Mouse (Mus musculus) midbrain, postnatal 0 days (tissue): ENCODE data around the gene Vmn1r127. TPM values are rescaled to one million over a fixed set of nuclear protein-coding genes. Genes with fewer than 3 reads are reported as not detected.
"Not testable (repeated sequence)": the region's sequence is repeated elsewhere in the genome, so short reads cannot be mapped to it uniquely, and the experiment has no call there.

Source experiments
- ATAC-seq: fragments of 200-750 bp; cut with Nextera tagmentation; 2 replicates; pipeline ENCODE4 v1.8.0; 2017; ENCODE audit warnings: moderate number of reproducible peaks, mild to moderate bottlenecking, moderate TSS enrichment, moderate library complexity; ENCODE audit not compliant: low FRiP score
- DNase-seq: peaks from one replicate; pipeline ENCODE4 v3.0.0-alpha.2; 2015; ENCODE audit warnings: low spot score
- H3K27ac ChIP-seq: fragments of 300-500 bp; sonication (generic); 2 replicates; pipeline ENCODE4 v1.5.1; 2014; ENCODE audit warnings: low read depth, mild to moderate bottlenecking, low read length, mixed read lengths
- H3K27me3 ChIP-seq: fragments of 300-500 bp; sonication (generic); 2 replicates; pipeline ENCODE4 v1.6.1; 2014; ENCODE audit warnings: low read length, control low read depth, mixed read lengths; ENCODE audit not compliant: insufficient read depth
- H3K36me3 ChIP-seq: fragments of 300-500 bp; sonication (generic); 2 replicates; pipeline ENCODE4 v1.6.1; 2014; ENCODE audit warnings: low read length, control low read depth, mixed read lengths; ENCODE audit not compliant: insufficient read depth
- H3K4me1 ChIP-seq: fragments of 300-500 bp; sonication (generic); 2 replicates; pipeline ENCODE4 v1.6.1; 2014; ENCODE audit warnings: mild to moderate bottlenecking, control low read depth, antibody characterized with exemption, low read length, mixed read lengths; ENCODE audit not compliant: insufficient read depth
- H3K4me2 ChIP-seq: fragments of 300-500 bp; sonication (generic); 2 replicates; pipeline ENCODE4 v1.6.1; 2014; ENCODE audit warnings: low read depth, mild to moderate bottlenecking, low read length, mixed read lengths; ENCODE audit not compliant: poor library complexity, severe bottlenecking
- H3K4me3 ChIP-seq: fragments of 300-500 bp; sonication (generic); 2 replicates; pipeline ENCODE4 v1.5.1; 2014; ENCODE audit warnings: low read depth, mild to moderate bottlenecking, low read length, moderate library complexity
- H3K9ac ChIP-seq: fragments of 300-500 bp; sonication (generic); replicated peaks from 2 replicates; pipeline ENCODE4 v1.6.1; 2014; ENCODE audit warnings: mild to moderate bottlenecking, low read length, moderate library complexity, mixed read lengths; ENCODE audit not compliant: poor library complexity, severe bottlenecking
- H3K9me3 ChIP-seq: fragments of 300-500 bp; sonication (generic); 2 replicates; pipeline ENCODE4 v1.6.1; 2016; ENCODE audit warnings: low read length, control low read depth
- WGBS: fragments of 180-500 bp; shearing (Covaris S2); extraction: QIAGEN DNeasy Blood & Tissue Kit; methylation state at CpG from one replicate; pipeline ENCODE4 v1.1.7; 2014; 5-methylcytosine and 5-hydroxymethylcytosine counted together
- polyA plus RNA-seq: library from polyadenylated mRNA; unstranded; fragments of >200 nt; fragmentation: Nextera tagmentation; extraction: Ambion mirVana; gene quantifications from 2 replicates; pipeline ENCODE4 v1.2.1, GENCODE M21; 2015
- total RNA-seq: library from RNA; depleted of rRNA; stranded (reverse); fragments of >200 nt; gene quantifications from 2 replicates; pipeline ENCODE4 v1.2.3, GENCODE M21; 2014; rRNA removed

Gene Vmn1r127
- total RNA-seq (not detected in 2 replicates), polyA plus RNA-seq (not detected in 2 replicates)

- ATAC-seq, H3K4me2 ChIP-seq, H3K27me3 ChIP-seq, H3K36me3 ChIP-seq, H3K4me1 ChIP-seq, H3K9ac ChIP-seq, H3K4me3 ChIP-seq, DNase-seq, H3K27ac ChIP-seq, H3K9me3 ChIP-seq: not testable (repeated sequence)
- WGBS, result no CpG with 5 or more reads among the region's 3 CpGs
These were observed at the start of gene Vmn1r127 for GRCm38 (mm10) chr7:21319761-21320160. Vmn1r127 (minus strand) TSS chr7:21319861.

DNA sequence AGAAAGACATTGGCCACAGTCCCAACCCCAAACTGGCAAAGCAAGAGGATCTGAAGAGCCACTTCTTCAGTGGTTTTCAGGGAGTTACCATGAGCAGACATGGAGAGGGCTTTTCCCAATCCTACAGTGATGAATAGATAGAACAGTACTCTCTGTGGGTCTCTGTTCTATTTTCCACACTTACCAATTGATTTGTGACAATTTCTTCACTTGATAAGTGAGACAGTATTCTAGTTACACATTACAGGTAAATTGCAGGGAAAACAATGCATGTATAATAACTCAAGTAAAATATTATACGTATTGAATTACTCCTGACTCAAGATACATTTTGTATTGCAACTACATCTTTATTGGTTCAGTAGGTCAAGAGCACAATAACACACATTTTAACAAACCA, 41.5 kb upstream of the Vmn1r127 start, which contains the start of gene Vmn1r129:
Gene Vmn1r129, minus strand, starts transcription at position 101 of the 400 bp plus-strand sequence.
- H3K9ac ChIP-seq, DNase-seq, H3K4me2 ChIP-seq, H3K27ac ChIP-seq, ATAC-seq, H3K4me1 ChIP-seq, H3K27me3 ChIP-seq, H3K4me3 ChIP-seq, H3K9me3 ChIP-seq, H3K36me3 ChIP-seq: not testable (repeated sequence)
- WGBS, result no CpG with 5 or more reads among the region's 1 CpGs

GRCm38 (mm10) chr7:21349073-21349472, 29.4 kb upstream of the Vmn1r127 start, which contains the start of gene Vmn1r128:
Vmn1r128 (plus strand) TSS chr7:21349373.
- H3K27ac ChIP-seq, H3K27me3 ChIP-seq, H3K36me3 ChIP-seq, ATAC-seq, H3K9ac ChIP-seq, H3K4me2 ChIP-seq, H3K4me1 ChIP-seq, H3K9me3 ChIP-seq, H3K4me3 ChIP-seq, DNase-seq: not testable (repeated sequence)
- 61% methylated on average over 1 of the region's 1 CpGs for WGBS

- H3K4me3 ChIP-seq, H3K4me2 ChIP-seq, H3K4me1 ChIP-seq, H3K9ac ChIP-seq, H3K27me3 ChIP-seq, ATAC-seq, H3K27ac ChIP-seq, H3K36me3 ChIP-seq, H3K9me3 ChIP-seq, DNase-seq: not testable (repeated sequence)
- WGBS, result no CpG with 5 or more reads among the region's 5 CpGs
These were observed 18.3 kb downstream of the Vmn1r127 start, which contains the start of gene Vmn1r126 for GRCm38 (mm10) chr7:21301367-21301766. Vmn1r126 (minus strand) TSS chr7:21301467.

- H3K27me3 ChIP-seq, ATAC-seq, H3K9me3 ChIP-seq, H3K27ac ChIP-seq, H3K4me1 ChIP-seq, H3K4me2 ChIP-seq, H3K4me3 ChIP-seq, H3K36me3 ChIP-seq, DNase-seq, H3K9ac ChIP-seq: not testable (repeated sequence)
- WGBS, result 65% methylated on average over 3 of the region's 3 CpGs
These were observed 47.8 kb downstream of the Vmn1r127 start, which contains the start of gene Vmn1r125 for GRCm38 (mm10) chr7:21271879-21272278. Vmn1r125 (plus strand) TSS chr7:21272179.

Other genes with a start within 250 kb of the Vmn1r127 start
- gene Vmn1r121, start 221.3 kb downstream of the Vmn1r127 start, total RNA-seq, result not detected in 2 replicates
- not detected in 2 replicates for gene Vmn1r121, start 221.3 kb downstream of the Vmn1r127 start, polyA plus RNA-seq
- gene Vmn1r122, start 185.7 kb downstream of the Vmn1r127 start, total RNA-seq, result not detected in 2 replicates
- gene Vmn1r122, start 185.7 kb downstream of the Vmn1r127 start, polyA plus RNA-seq, result not detected in 2 replicates
- not detected in 2 replicates for gene Vmn1r123, start 157.7 kb downstream of the Vmn1r127 start, total RNA-seq
- not detected in 2 replicates for gene Vmn1r123, start 157.7 kb downstream of the Vmn1r127 start, polyA plus RNA-seq
- not detected in 2 replicates for gene Gm5157, start 129.4 kb downstream of the Vmn1r127 start, total RNA-seq
- not detected in 2 replicates for gene Gm5157, start 129.4 kb downstream of the Vmn1r127 start, polyA plus RNA-seq
- gene Vmn1r124, start 59.2 kb downstream of the Vmn1r127 start, total RNA-seq, result not detected in 2 replicates
- gene Vmn1r124, start 59.2 kb downstream of the Vmn1r127 start, polyA plus RNA-seq, result not detected in 2 replicates
- gene Vmn1r125, start 47.7 kb downstream of the Vmn1r127 start, total RNA-seq, result not detected in 2 replicates
- not detected in 2 replicates for gene Vmn1r125, start 47.7 kb downstream of the Vmn1r127 start, polyA plus RNA-seq
- not detected in 2 replicates for gene Vmn1r126, start 18.4 kb downstream of the Vmn1r127 start, total RNA-seq
- not detected in 2 replicates for gene Vmn1r126, start 18.4 kb downstream of the Vmn1r127 start, polyA plus RNA-seq
- not detected in 2 replicates for gene Vmn1r128, start 29.5 kb upstream of the Vmn1r127 start, total RNA-seq
- not detected in 2 replicates for gene Vmn1r128, start 29.5 kb upstream of the Vmn1r127 start, polyA plus RNA-seq
- gene Vmn1r129, start 41.4 kb upstream of the Vmn1r127 start, total RNA-seq, result not detected in 2 replicates
- not detected in 2 replicates for gene Vmn1r129, start 41.4 kb upstream of the Vmn1r127 start, polyA plus RNA-seq
- gene Gm6882, start 112.9 kb upstream of the Vmn1r127 start, total RNA-seq, result not detected in 2 replicates
- gene Gm6882, start 112.9 kb upstream of the Vmn1r127 start, polyA plus RNA-seq, result not detected in 2 replicates
- gene Vmn1r130, start 191.9 kb upstream of the Vmn1r127 start, total RNA-seq, result not detected in 2 replicates
- gene Vmn1r130, start 191.9 kb upstream of the Vmn1r127 start, polyA plus RNA-seq, result not detected in 2 replicates
- not detected in 2 replicates for gene Vmn1r131, start 226.2 kb upstream of the Vmn1r127 start, total RNA-seq
- gene Vmn1r131, start 226.2 kb upstream of the Vmn1r127 start, polyA plus RNA-seq, result not detected in 2 replicates